Mouse (Mus musculus) limb, embryonic 13.5 days (tissue): Measurements from ENCODE around the gene Vps13d. TPM values are rescaled to one million over a fixed set of nuclear protein-coding genes. Genes with fewer than 3 reads are reported as not detected.

Experiments
- ATAC-seq: fragments of 200-750 bp; cut with Nextera tagmentation; 2 replicates; pipeline ENCODE4 v1.8.0; 2017; ENCODE audit warnings: low read depth, moderate number of reproducible peaks, moderate TSS enrichment; ENCODE audit not compliant: low FRiP score
- H3K27ac ChIP-seq: fragments of 300-500 bp; sonication (generic); 2 replicates; pipeline ENCODE4 v1.5.1; 2015; ENCODE audit warnings: inconsistent platforms, mild to moderate bottlenecking, moderate library complexity
- H3K27me3 ChIP-seq: fragments of 300-500 bp; sonication (generic); 2 replicates; pipeline ENCODE4 v1.6.1; 2015; ENCODE audit warnings: mild to moderate bottlenecking, inconsistent platforms
- H3K36me3 ChIP-seq: fragments of 300-500 bp; sonication (generic); 2 replicates; pipeline ENCODE4 v1.6.1; 2015; ENCODE audit warnings: inconsistent platforms, mild to moderate bottlenecking, moderate library complexity
- H3K4me1 ChIP-seq: fragments of 300-500 bp; sonication (generic); 2 replicates; pipeline ENCODE4 v1.6.1; 2015; ENCODE audit warnings: inconsistent platforms
- H3K4me2 ChIP-seq: fragments of 300-500 bp; sonication (generic); replicated peaks from 2 replicates; pipeline ENCODE4 v1.6.1; 2015; ENCODE audit warnings: inconsistent platforms, mild to moderate bottlenecking, moderate library complexity
- H3K4me3 ChIP-seq: fragments of 300-500 bp; sonication (generic); 2 replicates; pipeline ENCODE4 v1.5.1; 2015; ENCODE audit warnings: moderate library complexity, mild to moderate bottlenecking, inconsistent platforms
- H3K9ac ChIP-seq: fragments of 300-500 bp; sonication (generic); 2 replicates; pipeline ENCODE4 v1.6.1; 2015; ENCODE audit warnings: mild to moderate bottlenecking, inconsistent platforms
- H3K9me3 ChIP-seq: fragments of 300-500 bp; sonication (generic); 2 replicates; pipeline ENCODE4 v1.6.1; 2016; ENCODE audit warnings: inconsistent platforms
- WGBS: fragments of 180-500 bp; shearing (Covaris S2); methylation state at CpG from one replicate; pipeline ENCODE4 v1.1.7; 2015; 5-methylcytosine and 5-hydroxymethylcytosine counted together
- polyA plus RNA-seq: library from polyadenylated mRNA; unstranded; fragments of >200 nt; fragmentation: Nextera tagmentation; extraction: Ambion mirVana; gene quantifications from 2 replicates; pipeline ENCODE4 v1.2.1, GENCODE M21; 2015

The Vps13d gene
- polyA plus RNA-seq, 1 experiment from 2014 or later: 13.1 TPM

GRCm38 (mm10) chr4:144950883-144951282, 243.9 kb downstream of the Vps13d start:
- H3K4me1 ChIP-seq: peaks cover 19% of the 10 kb centered on the region
- H3K9ac ChIP-seq: no peak overlapping the region
- no peaks in the 10 kb centered on the region for H3K36me3 ChIP-seq
- 90% methylated on average over 3 of the region's 3 CpGs for WGBS
- no peak overlapping the region for H3K27ac ChIP-seq
- no peak overlapping the region for H3K4me3 ChIP-seq
- no peaks in the 10 kb centered on the region for H3K9me3 ChIP-seq
- no peaks in the 10 kb centered on the region for H3K27me3 ChIP-seq
- H3K4me2 ChIP-seq: no peak overlapping the region
- no peak for ATAC-seq

GRCm38 (mm10) chr4:144950327-144950711, 244.5 kb downstream of the Vps13d start:
- H3K4me1 ChIP-seq: peaks cover 19% of the 10 kb centered on the region
- no peaks in the 10 kb centered on the region for H3K9me3 ChIP-seq
- WGBS: 53% methylated on average over 3 of the region's 3 CpGs
- no peak overlapping the region for H3K4me3 ChIP-seq
- H3K36me3 ChIP-seq: no peaks in the 10 kb centered on the region
- no peak overlapping the region for H3K4me2 ChIP-seq
- H3K9ac ChIP-seq: no peak overlapping the region
- no peaks in the 10 kb centered on the region for H3K27me3 ChIP-seq
- H3K27ac ChIP-seq: peak overlapping the region; percentile 17; the same call in 1 of the 2 replicates
- ATAC-seq: no peak

GRCm38 (mm10) chr4:144949441-144950326, 245.1 kb downstream of the Vps13d start:
- Histone ChIP-seq H3K4me1 (peaks cover 19% of the 10 kb centered on the region), H3K4me2 (no peak overlapping the region), H3K27me3 (no peaks in the 10 kb centered on the region), H3K4me3 (no peak overlapping the region), H3K9ac (peak overlapping the region; percentile 51), H3K9me3 (no peaks in the 10 kb centered on the region), H3K36me3 (no peaks in the 10 kb centered on the region), H3K27ac (peak overlapping the region; percentile 17)
- WGBS: 11% methylated on average over 9 of the region's 9 CpGs
- ATAC-seq: peak; percentile 87

- no peak for ATAC-seq
- whole genome bisulfite sequencing: 55% methylated on average over 6 of the region's 6 CpGs
- H3K9me3 ChIP-seq: no peaks in the 10 kb centered on the region
- no peak overlapping the region for H3K27ac ChIP-seq
- H3K27me3 ChIP-seq: no peaks in the 10 kb centered on the region
- H3K9ac ChIP-seq: no peak overlapping the region
- no peak overlapping the region for H3K4me3 ChIP-seq
- H3K4me2 ChIP-seq: no peak overlapping the region
- H3K4me1 ChIP-seq: peaks cover 19% of the 10 kb centered on the region
- H3K36me3 ChIP-seq: no peaks in the 10 kb centered on the region
Measured at GRCm38 (mm10) chr4:144947738-144948390, 246.9 kb downstream of the Vps13d start.

GRCm38 (mm10) chr4:144943273-144943672, 251.5 kb downstream of the Vps13d start:
- no peak overlapping the region for H3K9ac ChIP-seq
- H3K27ac ChIP-seq: no peak overlapping the region
- peaks cover 7% of the 10 kb centered on the region for H3K4me1 ChIP-seq
- H3K4me3 ChIP-seq: no peak overlapping the region
- H3K9me3 ChIP-seq: no peaks in the 10 kb centered on the region
- no peak overlapping the region for H3K4me2 ChIP-seq
- H3K36me3 ChIP-seq: no peaks in the 10 kb centered on the region
- ATAC-seq: no peak
- 83% methylated on average over 5 of the region's 5 CpGs for WGBS
- no peaks in the 10 kb centered on the region for H3K27me3 ChIP-seq

GRCm38 (mm10) chr4:144942433-144942832, 252.4 kb downstream of the Vps13d start:
- ATAC-seq: no peak
- Histone ChIP-seq H3K27me3 (no peaks in the 10 kb centered on the region), H3K4me3 (no peak overlapping the region), H3K9me3 (no peaks in the 10 kb centered on the region), H3K9ac (no peak overlapping the region), H3K4me2 (no peak overlapping the region), H3K4me1 (0 out of 2 replicates have a peak, but pooled peaks cover 4% of the 10 kb centered on the region), H3K27ac (no peak overlapping the region), H3K36me3 (no peaks in the 10 kb centered on the region)
- WGBS: 93% methylated on average over 3 of the region's 3 CpGs

- no peak overlapping the region for H3K4me2 ChIP-seq
- H3K9me3 ChIP-seq: no peaks in the 10 kb centered on the region
- H3K4me1 ChIP-seq: 0 out of 2 replicates have a peak, but pooled peaks cover 4% of the 10 kb centered on the region
- no peak overlapping the region for H3K27ac ChIP-seq
- ATAC-seq: no peak
- peak overlapping the region; percentile 39; the same call in 1 of the 2 replicates for H3K9ac ChIP-seq
- no peak overlapping the region for H3K4me3 ChIP-seq
- no peaks in the 10 kb centered on the region for H3K27me3 ChIP-seq
- WGBS: 72% methylated on average over 13 of the region's 13 CpGs
- no peaks in the 10 kb centered on the region for H3K36me3 ChIP-seq
Measured at GRCm38 (mm10) chr4:144940796-144941462, 253.9 kb downstream of the Vps13d start.

- no peak overlapping the region for H3K9ac ChIP-seq
- H3K27ac ChIP-seq: no peak overlapping the region
- H3K4me2 ChIP-seq: no peak overlapping the region
- no peak overlapping the region for H3K4me3 ChIP-seq
- ATAC-seq: no peak
- 0 out of 2 replicates have a peak, but pooled peaks cover 4% of the 10 kb centered on the region for H3K4me1 ChIP-seq
- H3K27me3 ChIP-seq: no peaks in the 10 kb centered on the region
- H3K9me3 ChIP-seq: no peaks in the 10 kb centered on the region
- H3K36me3 ChIP-seq: no peaks in the 10 kb centered on the region
- WGBS: 73% methylated on average over 4 of the region's 4 CpGs
Measured at GRCm38 (mm10) chr4:144939847-144940411, 254.9 kb downstream of the Vps13d start.

GRCm38 (mm10) chr4:144936563-144937154, 258.1 kb downstream of the Vps13d start:
- 88% methylated on average over 3 of the region's 3 CpGs for WGBS
- ATAC-seq: no peak
- H3K36me3 ChIP-seq: no peaks in the 10 kb centered on the region
- H3K4me1 ChIP-seq: 0 out of 2 replicates have a peak, but pooled peaks cover 4% of the 10 kb centered on the region
- no peaks in the 10 kb centered on the region for H3K9me3 ChIP-seq
- H3K9ac ChIP-seq: no peak overlapping the region
- H3K27ac ChIP-seq: no peak overlapping the region
- no peak overlapping the region for H3K4me3 ChIP-seq
- no peak overlapping the region for H3K4me2 ChIP-seq
- H3K27me3 ChIP-seq: no peaks in the 10 kb centered on the region

GRCm38 (mm10) chr4:144934501-144934900, 260.3 kb downstream of the Vps13d start:
- WGBS: 3% methylated on average over 1 of the region's 1 CpGs
- no peak overlapping the region for H3K4me3 ChIP-seq

GRCm38 (mm10) chr4:144931167-144931566, 263.6 kb downstream of the Vps13d start:
- H3K9ac ChIP-seq: no peak overlapping the region
- 82% methylated on average over 7 of the region's 7 CpGs for WGBS
- ATAC-seq: no peak
- no peak overlapping the region for H3K4me3 ChIP-seq
- peak overlapping the region; percentile 74; the same call in 1 of the 2 replicates for H3K27ac ChIP-seq
- H3K4me2 ChIP-seq: 0 out of 2 replicates have a peak overlapping the region, but pooled peaks have one; percentile 3
- H3K36me3 ChIP-seq: peaks cover 27% of the 10 kb centered on the region
- peaks cover 21% of the 10 kb centered on the region for H3K4me1 ChIP-seq
- no peaks in the 10 kb centered on the region for H3K9me3 ChIP-seq
- H3K27me3 ChIP-seq: no peaks in the 10 kb centered on the region

More at GRCm38 (mm10) chr4:144934501-144934900, 260.3 kb downstream of the Vps13d start:
- no peaks in the 10 kb centered on the region for H3K36me3 ChIP-seq
- no peak for ATAC-seq
- H3K27me3 ChIP-seq: no peaks in the 10 kb centered on the region
- H3K4me1 ChIP-seq: peaks cover 19% of the 10 kb centered on the region
- H3K27ac ChIP-seq: 0 out of 2 replicates have a peak overlapping the region, but pooled peaks have one; percentile 6
- H3K9ac ChIP-seq: no peak overlapping the region
- H3K4me2 ChIP-seq: no peak overlapping the region
- no peaks in the 10 kb centered on the region for H3K9me3 ChIP-seq
